7 mouse cellular contexts compared by ENCODE assay signal in the genomic region with DNA sequence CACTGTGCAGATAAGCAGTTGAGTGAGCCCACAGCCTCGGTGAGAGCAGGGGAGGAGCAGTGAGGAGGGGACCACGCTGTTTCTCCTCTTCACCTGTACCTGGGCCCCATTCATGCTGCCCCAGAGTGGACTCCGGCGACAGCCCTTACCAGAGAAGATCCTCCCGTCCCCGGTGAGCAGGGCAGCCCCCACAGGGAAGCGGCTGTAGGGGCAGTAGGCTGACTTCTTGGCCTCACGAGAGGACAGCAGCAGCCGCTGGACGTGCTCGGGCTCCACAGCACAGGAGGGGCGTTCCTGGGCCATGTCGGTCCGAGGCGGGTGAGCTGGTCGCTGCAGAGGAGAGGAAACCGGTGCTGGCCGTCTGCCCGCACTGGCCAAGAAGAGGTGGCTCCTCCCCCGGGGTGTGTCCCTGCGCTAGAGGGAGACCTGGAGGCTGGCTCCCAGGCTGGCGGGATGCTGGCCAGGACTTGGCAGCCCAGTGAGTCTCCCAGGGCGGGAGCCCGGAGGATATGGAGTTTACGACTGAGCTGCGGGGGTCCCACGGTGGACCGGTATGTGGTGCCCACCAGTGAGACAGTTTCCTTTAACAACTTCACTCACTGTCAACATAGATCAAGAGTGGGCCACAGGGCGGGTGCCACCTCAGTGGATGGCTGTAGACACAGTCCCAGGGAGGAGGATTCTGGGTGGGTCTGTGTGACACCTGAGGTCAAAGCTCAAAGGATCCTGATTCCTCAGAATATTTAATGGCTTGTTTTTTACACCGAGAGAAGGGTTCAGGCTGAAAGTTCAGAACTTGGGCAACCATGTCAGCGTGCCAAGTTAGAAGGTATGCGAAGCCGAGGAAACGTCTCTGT. TPM values are rescaled to one million over a fixed set of nuclear protein-coding genes. Genes with fewer than 3 reads are reported as not detected.
DNase-seq lines count a peak whose midpoint lies in the region; ATAC-seq and TF ChIP-seq lines count a peak whose summit lies in the region.

A gene (minus strand): TSS at position 352 of the 857 bp plus-strand sequence.

- H3K4me1 ChIP-seq in hindbrain, embryonic 12.5 days: peaks cover 14% of the 10 kb centered on the region
- H3K4me1 ChIP-seq in limb, embryonic 14.5 days (ENCODE audit: control insufficient read depth, insufficient read depth, low read length): peaks cover 13% of the 10 kb centered on the region
- H3K4me1 ChIP-seq in midbrain, embryonic 13.5 days (replicated peaks): peaks cover 9% of the 10 kb centered on the region
- H3K4me1 ChIP-seq in stomach, embryonic 14.5 days (ENCODE audit: control insufficient read depth, insufficient read depth, low read length): no peaks in the 10 kb centered on the region

- WGBS in hindbrain, embryonic 12.5 days: 11% methylated on average over 34 of the region's 34 CpGs
- WGBS in limb, embryonic 14.5 days: 9% methylated on average over 33 of the region's 34 CpGs
- WGBS in midbrain, embryonic 13.5 days: 12% methylated on average over 34 of the region's 34 CpGs
- 8% methylated on average over 34 of the region's 34 CpGs for WGBS in stomach, embryonic 14.5 days

- no peaks in the 10 kb centered on the region for H3K36me3 ChIP-seq in hindbrain, embryonic 12.5 days
- H3K36me3 ChIP-seq in limb, embryonic 14.5 days (ENCODE audit: control insufficient read depth, insufficient read depth, low read length): no peaks in the 10 kb centered on the region
- H3K36me3 ChIP-seq in midbrain, embryonic 13.5 days: no peaks in the 10 kb centered on the region
- H3K36me3 ChIP-seq in stomach, embryonic 14.5 days (ENCODE audit: control insufficient read depth, insufficient read depth, low read length): no peaks in the 10 kb centered on the region

- peak within 1 kb of the TSS; percentile 44 for H3K9ac ChIP-seq in hindbrain, embryonic 12.5 days
- peak within 1 kb of the TSS; percentile 34 for H3K9ac ChIP-seq in limb, embryonic 14.5 days (ENCODE audit: low read depth, low read length, severe bottlenecking)
- peak within 1 kb of the TSS; percentile 60; the same call in 1 of the 2 replicates for H3K9ac ChIP-seq in midbrain, embryonic 13.5 days (replicated peaks)
- H3K9ac ChIP-seq in stomach, embryonic 14.5 days (replicated peaks; ENCODE audit: low read depth, low read length): peak within 1 kb of the TSS; percentile 10; the same call in 1 of the 2 replicates

- peaks cover 37% of the 10 kb centered on the region for H3K27me3 ChIP-seq in hindbrain, embryonic 12.5 days
- no peaks in the 10 kb centered on the region for H3K27me3 ChIP-seq in limb, embryonic 14.5 days (ENCODE audit: control insufficient read depth, insufficient read depth, low read length)
- H3K27me3 ChIP-seq in midbrain, embryonic 13.5 days: peaks cover 41% of the 10 kb centered on the region
- no peaks in the 10 kb centered on the region for H3K27me3 ChIP-seq in stomach, embryonic 14.5 days (ENCODE audit: control insufficient read depth, insufficient read depth, low read length)

- TF ChIP-seq POLR2A in limb, embryonic 14.5 days (IDR thresholded peaks at IDR 0.05; ENCODE audit: borderline replicate concordance, extremely low read depth, insufficient read depth, insufficient read length): no peak

- H3K27ac ChIP-seq in gastrocnemius, adult 2 months: peak within 1 kb of the TSS; percentile 75
- H3K27ac ChIP-seq in hindbrain, embryonic 12.5 days: no peak within 1 kb of the TSS
- H3K27ac ChIP-seq in limb, embryonic 14.5 days (replicated peaks; ENCODE audit: low read depth, low read length): no peak within 1 kb of the TSS
- H3K27ac ChIP-seq in midbrain, embryonic 13.5 days: no peak within 1 kb of the TSS
- no peak within 1 kb of the TSS for H3K27ac ChIP-seq in stomach, embryonic 14.5 days (ENCODE audit: low read length)

- DNase-seq in adrenal gland, adult 8-10 months: peak; percentile 81
- peak; percentile 59 to 70 for DNase-seq in cerebellum, postnatal 36 days
- DNase-seq in gastrocnemius, adult 2 months: peak; percentile 90
- DNase-seq in limb, embryonic 14.5 days (ENCODE audit: low spot score): peak; percentile 75

- H3K4me2 ChIP-seq in hindbrain, embryonic 12.5 days (replicated peaks): peak within 1 kb of the TSS; percentile 50
- peak within 1 kb of the TSS; percentile 51 for H3K4me2 ChIP-seq in limb, embryonic 14.5 days (replicated peaks; ENCODE audit: low read depth, low read length, severe bottlenecking)
- H3K4me2 ChIP-seq in midbrain, embryonic 13.5 days (replicated peaks): peak within 1 kb of the TSS; percentile 60
- peak within 1 kb of the TSS; percentile 56 for H3K4me2 ChIP-seq in stomach, embryonic 14.5 days (replicated peaks; ENCODE audit: low read depth, low read length)

- intact Hi-C loops in gastrocnemius, adult 2 months (cut with DNase I): no loop called here

- H3K4me3 ChIP-seq in gastrocnemius, adult 2 months: peak within 1 kb of the TSS; percentile 71
- peak within 1 kb of the TSS; percentile 27 for H3K4me3 ChIP-seq in hindbrain, embryonic 12.5 days
- H3K4me3 ChIP-seq in limb, embryonic 14.5 days (replicated peaks; ENCODE audit: low read length): peak within 1 kb of the TSS; percentile 30
- peak within 1 kb of the TSS; percentile 33 for H3K4me3 ChIP-seq in midbrain, embryonic 13.5 days (replicated peaks)
- peak within 1 kb of the TSS; percentile 24 for H3K4me3 ChIP-seq in stomach, embryonic 14.5 days (ENCODE audit: low read depth, low read length)

- peak; percentile 73 for ATAC-seq in hindbrain, embryonic 12.5 days (ENCODE audit: low FRiP score)
- ATAC-seq in limb, embryonic 14.5 days (ENCODE audit: low FRiP score, low read depth): peak; percentile 57; the same call in 1 of the 2 replicates
- ATAC-seq in midbrain, embryonic 13.5 days: peak; percentile 83
- ATAC-seq in stomach, embryonic 14.5 days (ENCODE audit: insufficient number of reproducible peaks, insufficient read depth, low FRiP score, low read depth): peak; percentile 89

- TF ChIP-seq CTCF in gastrocnemius, adult 2 months (IDR thresholded peaks at IDR 0.05): no peak; the same call in 1 of the 2 replicates

- H3K9me3 ChIP-seq in hindbrain, embryonic 12.5 days (replicated peaks): no peaks in the 10 kb centered on the region
- H3K9me3 ChIP-seq in limb, embryonic 14.5 days (ENCODE audit: control insufficient read depth, low read length): no peaks in the 10 kb centered on the region
- H3K9me3 ChIP-seq in midbrain, embryonic 13.5 days: no peaks in the 10 kb centered on the region
- H3K9me3 ChIP-seq in stomach, embryonic 14.5 days (ENCODE audit: control insufficient read depth, low read depth, low read length): no peaks in the 10 kb centered on the region

RNA-seq across cellular contexts. Expression of the gene that starts here (rescaled TPM):
- 10 to 100 TPM in 2 of 4 experiments, 1 to 10 TPM in 2; 7.2 to 20.4 (median 14.7) TPM for total RNA-seq in adrenal gland, adult 8-10 months (2022)
- 1 to 10 TPM in 1 of 2 experiments, under 1 TPM in 1; 0.56 to 1.2 TPM for total RNA-seq in gastrocnemius, adult 2 months (2021)
- 3.4 and 4.4 TPM in 2 replicates for polyA plus RNA-seq in hindbrain, embryonic 12.5 days (2016; fragmentation: Nextera tagmentation; extraction: Ambion mirVana)
- polyA plus RNA-seq in limb, embryonic 14.5 days (2012; rRNA removed): 4.6 and 5.9 TPM in 2 replicates
- polyA plus RNA-seq in limb, embryonic 14.5 days (2014; fragmentation: Nextera tagmentation; extraction: Ambion mirVana): 6.8 and 7.7 TPM in 2 replicates
- 2.2 and 2.6 TPM in 2 replicates for polyA plus RNA-seq in midbrain, embryonic 13.5 days (2015; fragmentation: Nextera tagmentation; extraction: Ambion mirVana)
- polyA plus RNA-seq in stomach, embryonic 14.5 days (2014; fragmentation: Nextera tagmentation; extraction: Ambion mirVana): 8.3 and 11.5 TPM in 2 replicates

Comparison
In these comparisons a context has a peak if more than half of its experiments do, and no peak if none do; other contexts are left out.
1. H3K9ac ChIP-seq: peak in every context shown above with its lines; median percentile 60 in midbrain, embryonic 13.5 days; 44 in hindbrain, embryonic 12.5 days; 34 in limb, embryonic 14.5 days; 10 in stomach, embryonic 14.5 days.